Mouse (Mus musculus) gastrocnemius, adult 2 months (tissue): ENCODE data around the gene Entpd5. TPM values are rescaled to one million over a fixed set of nuclear protein-coding genes. Genes with fewer than 3 reads are reported as not detected.

Source experiments
- DNase-seq: peaks from one replicate; pipeline ENCODE4 v3.0.0; 2022
- H3K27ac ChIP-seq: fragments of 200-600 bp; 2 replicates; pipeline ENCODE4 v1.8.1; 2022; ENCODE audit warnings: mild to moderate bottlenecking
- H3K4me3 ChIP-seq: fragments of 200-600 bp; 2 replicates; pipeline ENCODE4 v1.8.1; 2022; ENCODE audit warnings: mild to moderate bottlenecking, moderate library complexity
- CTCF ChIP-seq: fragments of 200-600 bp; IDR thresholded peaks from 2 replicates; pipeline ENCODE4 v1.8.1; 2022; ENCODE audit warnings: antibody characterized with exemption, mild to moderate bottlenecking, moderate library complexity
- intact Hi-C: fragments of 180-260 bp; cut with DNase I; formaldehyde crosslinking; loops from one replicate; pipeline ENCODE4 v1.15.1; 2025
- long read RNA-seq, 2 experiments: library from polyadenylated mRNA; stranded (forward); transcript quantifications; one replicate each; pipeline ENCODE4 v2.0.0; 2021
- total RNA-seq, 2 experiments: library from RNA; stranded (reverse); gene quantifications; 2 replicates each; pipeline ENCODE4 v1.2.3; 2021

Gene Entpd5
- total RNA-seq: 10 to 100 TPM; 12.2 to 14.4 TPM
- long read RNA-seq, experiment 1, full-length matches to known transcripts: 13 of 15 reads
- long read RNA-seq, experiment 1, partial matches to known transcripts: 0 of 15 reads
- long read RNA-seq, experiment 1, other reads (novel, unspliced or antisense): 2 of 15 reads
- long read RNA-seq, experiment 2, full-length matches to known transcripts: 8 of 12 reads
- long read RNA-seq, experiment 2, partial matches to known transcripts: 0 of 12 reads
- long read RNA-seq, experiment 2, other reads (novel, unspliced or antisense): 4 of 12 reads

DNA sequence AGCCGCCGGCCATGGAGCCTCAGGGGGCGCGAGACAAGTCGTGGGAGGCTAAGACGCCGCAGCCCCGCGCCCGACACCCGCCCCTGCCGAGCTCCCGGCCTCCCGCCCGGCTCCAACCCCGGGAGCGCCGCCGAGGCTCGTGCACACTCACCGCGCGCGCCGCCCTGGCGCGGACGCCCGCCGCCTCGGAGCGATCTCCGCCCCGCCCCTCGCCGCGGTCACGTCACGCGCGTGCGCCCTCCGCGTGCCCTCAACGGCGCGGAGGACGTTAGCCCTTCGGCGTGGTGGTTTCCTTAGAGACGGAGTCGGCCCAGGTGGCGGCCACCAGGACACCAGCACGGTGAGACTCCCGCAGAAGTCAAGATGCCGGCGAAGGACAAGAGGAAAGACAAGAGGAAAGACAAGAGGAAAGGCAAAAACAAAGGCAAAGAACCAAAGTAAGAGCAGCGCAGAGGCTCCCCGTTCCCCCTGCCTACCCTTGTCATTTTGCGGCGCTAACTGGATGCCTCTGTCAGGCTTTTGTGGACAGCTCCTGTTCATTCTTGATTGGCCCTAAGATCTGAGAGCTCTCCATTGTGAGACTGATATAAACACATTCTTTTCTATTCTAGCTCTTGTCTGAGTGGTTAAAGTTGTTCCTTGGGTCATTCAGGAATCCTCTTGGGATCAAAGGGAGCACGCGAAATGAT is at the start of gene Entpd5, which contains the start of gene Bbof1:
TSS of gene Entpd5 (minus strand) at position 211 of the 689 bp plus-strand sequence.
TSS of gene Bbof1 (plus strand) at position 253 of the 689 bp plus-strand sequence.
- intact Hi-C loops: loop anchor here (2.0 kb wide), 1 partner anchor 42 kb away; the partner anchor contains the start of genes Aldh6a1 and Lin52
- peak within 1 kb of the TSS; percentile 73 for H3K4me3 ChIP-seq
- H3K27ac ChIP-seq: peak within 1 kb of the TSS; percentile 92
- no peak for TF ChIP-seq CTCF
- peak; percentile 95 for DNase-seq

- DNase-seq: no peak
- TF ChIP-seq CTCF: no peak
- H3K27ac ChIP-seq: no peak overlapping the region
- H3K4me3 ChIP-seq: no peak overlapping the region
- intact Hi-C loops: no loop called here
Observed at GRCm38 (mm10) chr12:84456911-84457310, 48.1 kb upstream of the Entpd5 start.

GRCm38 (mm10) chr12:84451801-84452200 is 43.0 kb upstream of the Entpd5 start:
- TF ChIP-seq CTCF: no peak
- intact Hi-C loops: loop anchor here (2.0 kb wide), 1 partner anchor 43 kb away; the partner anchor contains the start of genes Bbof1 and Entpd5
- Histone ChIP-seq H3K27ac (peak overlapping the region; percentile 99), H3K4me3 (peak overlapping the region; percentile 97)
- no peak for DNase-seq

DNA sequence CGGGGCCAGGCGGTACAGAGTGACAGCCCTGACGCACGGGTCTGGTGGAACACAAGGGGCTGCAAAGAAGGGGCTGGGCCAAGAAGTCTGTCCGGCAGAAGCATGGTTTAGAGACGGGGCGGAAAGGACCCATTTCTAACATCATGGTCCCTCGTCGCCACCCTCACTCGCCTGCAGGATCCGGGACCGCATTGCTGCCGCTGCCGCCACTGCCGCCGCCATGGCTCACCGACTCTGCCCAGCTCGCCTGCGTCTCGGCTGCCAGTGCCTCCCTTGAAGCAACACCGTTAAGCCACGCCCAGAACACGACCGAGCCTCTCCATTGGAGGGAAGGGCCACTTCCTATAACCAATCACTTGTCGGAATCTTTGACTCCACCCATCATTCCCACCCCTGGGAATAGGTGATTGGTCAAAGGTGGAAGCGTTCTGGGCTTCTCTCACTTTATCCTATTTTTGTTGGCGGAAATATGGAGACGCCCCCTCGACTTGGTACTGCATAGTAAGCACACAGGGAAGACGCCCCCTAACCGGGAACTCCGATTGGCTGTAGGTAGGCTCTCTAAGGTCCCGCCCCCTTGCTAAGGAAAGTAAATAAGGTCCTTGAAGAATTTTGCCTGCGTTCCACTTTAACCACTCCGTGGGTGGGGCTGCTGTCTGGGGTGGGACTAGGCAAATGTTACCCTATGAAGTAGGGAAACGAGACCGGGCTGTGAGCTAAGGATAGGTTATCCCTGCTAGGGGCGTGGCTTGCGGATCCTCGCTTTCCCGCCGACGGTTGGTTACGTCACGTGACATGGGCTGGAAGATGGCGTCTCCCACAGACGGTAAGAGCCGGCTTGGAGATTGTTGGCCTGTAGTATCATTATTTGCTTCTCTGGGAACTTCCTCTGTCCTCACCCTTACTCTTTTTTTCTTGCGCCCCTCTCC is 42.2 kb upstream of the Entpd5 start, which contains the start of the genes Aldh6a1 and Lin52:
TSS of gene Aldh6a1 (minus strand) at position 287 of the 929 bp plus-strand sequence.
TSS of gene Lin52 (plus strand) at position 705 of the 929 bp plus-strand sequence.
- Histone ChIP-seq H3K27ac (peak within 1 kb of the TSS; percentile 99), H3K4me3 (peak within 1 kb of the TSS; percentile 97)
- no peak for TF ChIP-seq CTCF
- intact Hi-C loops: loop anchor here (2.0 kb wide), 1 partner anchor 42 kb away; the partner anchor contains the start of genes Bbof1 and Entpd5
- peak; percentile 98 for DNase-seq

DNA sequence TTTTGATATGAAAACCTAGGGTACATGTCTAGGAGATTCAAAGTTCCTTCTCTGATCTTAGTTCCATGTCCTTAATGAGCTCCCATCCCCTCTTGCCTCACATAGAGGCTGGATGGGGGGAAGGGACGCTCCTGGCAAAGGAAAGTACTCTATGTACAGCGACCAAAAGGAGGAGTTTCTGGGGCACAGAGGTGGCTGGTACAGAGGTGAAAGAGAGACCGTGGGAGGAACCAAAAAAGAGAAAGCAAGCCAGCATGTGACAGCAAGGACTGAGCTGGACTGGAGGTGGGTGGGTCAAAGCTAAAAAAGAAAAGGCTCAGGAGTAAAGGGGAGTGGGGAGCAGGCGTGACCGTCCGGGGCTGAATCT is 41.5 kb upstream of the Entpd5 start:
- intact Hi-C loops: loop anchor here (2.0 kb wide), 1 partner anchor 42 kb away; the partner anchor contains the start of genes Bbof1 and Entpd5
- H3K27ac ChIP-seq: peak overlapping the region; percentile 99
- H3K4me3 ChIP-seq: peak overlapping the region; percentile 97
- no peak for TF ChIP-seq CTCF
- DNase-seq: no peak

DNA sequence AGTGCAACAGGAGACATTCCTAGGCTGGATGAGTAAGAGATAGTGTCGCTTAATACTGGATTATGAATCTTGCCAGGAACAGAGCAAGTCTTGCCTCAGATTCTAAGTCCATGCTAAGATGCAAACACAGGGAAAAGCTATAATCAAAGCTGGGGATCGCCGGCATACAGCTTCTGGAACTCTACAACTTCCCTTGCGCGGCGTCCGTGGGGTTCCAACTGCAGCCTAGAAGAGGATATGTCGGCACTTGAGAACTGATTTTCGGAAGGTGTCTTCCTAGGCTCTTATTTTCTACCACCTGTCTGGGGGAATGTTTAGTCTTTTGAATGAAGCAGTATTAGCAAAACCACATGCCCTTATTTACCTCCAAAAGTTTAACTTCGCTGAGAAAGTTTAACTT is 41.1 kb upstream of the Entpd5 start:
- no peak for TF ChIP-seq CTCF
- peak overlapping the region; percentile 97 for H3K4me3 ChIP-seq
- peak overlapping the region; percentile 99 for H3K27ac ChIP-seq
- intact Hi-C loops: loop anchor here (2.0 kb wide), 1 partner anchor 41 kb away; the partner anchor contains the start of genes Bbof1 and Entpd5
- DNase-seq: no peak

DNA sequence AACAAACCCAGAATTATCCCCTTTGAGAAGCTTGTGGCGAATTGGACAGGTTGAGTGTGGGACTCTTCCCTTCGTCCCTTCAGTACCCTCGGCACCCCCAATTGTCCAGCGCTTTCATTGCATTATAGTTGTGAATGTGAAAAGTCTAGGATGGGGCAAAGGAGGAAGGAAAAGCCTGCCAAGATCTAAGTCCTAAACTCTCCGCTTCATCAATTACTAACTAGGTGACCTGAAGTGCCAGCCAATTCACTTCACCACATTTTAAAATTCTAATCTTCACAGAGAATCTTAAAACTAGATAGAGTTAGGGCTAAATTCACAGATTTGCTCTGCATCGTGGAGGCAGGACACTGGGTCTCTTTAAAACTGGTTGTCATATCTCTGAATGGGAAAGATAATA is 39.4 kb upstream of the Entpd5 start:
- DNase-seq: no peak
- no peak for TF ChIP-seq CTCF
- intact Hi-C loops: no loop called here
- H3K4me3 ChIP-seq: no peak overlapping the region
- H3K27ac ChIP-seq: no peak overlapping the region

DNA sequence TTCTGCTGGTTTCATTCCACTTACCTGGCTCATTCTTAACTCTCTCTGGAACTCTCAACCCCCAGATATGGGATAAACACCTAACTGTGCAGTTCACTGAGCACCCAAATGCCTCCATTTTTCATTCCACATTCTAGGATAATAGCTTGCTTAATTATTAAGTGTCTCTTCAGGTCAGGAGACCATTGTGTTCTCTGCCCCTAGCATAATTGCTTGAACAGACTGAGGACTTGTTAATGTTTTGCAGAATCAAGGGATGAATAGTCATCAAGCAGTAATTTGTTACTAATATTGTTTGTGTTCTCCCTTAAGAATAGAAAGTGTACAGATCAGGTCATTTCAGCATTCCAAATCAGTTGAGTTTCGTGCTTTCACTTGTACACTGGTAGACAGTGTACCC is 38.6 kb upstream of the Entpd5 start:
- TF ChIP-seq CTCF: no peak
- intact Hi-C loops: no loop called here

GRCm38 (mm10) chr12:84442526-84442925 is 33.7 kb upstream of the Entpd5 start:
- no peak for TF ChIP-seq CTCF
- intact Hi-C loops: no loop called here
- DNase-seq: no peak
- no peak overlapping the region for H3K4me3 ChIP-seq
- no peak overlapping the region for H3K27ac ChIP-seq

More for the DNA sequence above, 38.6 kb upstream of the Entpd5 start:
- Histone ChIP-seq H3K4me3 (no peak overlapping the region), H3K27ac (no peak overlapping the region)
- no peak for DNase-seq

DNA sequence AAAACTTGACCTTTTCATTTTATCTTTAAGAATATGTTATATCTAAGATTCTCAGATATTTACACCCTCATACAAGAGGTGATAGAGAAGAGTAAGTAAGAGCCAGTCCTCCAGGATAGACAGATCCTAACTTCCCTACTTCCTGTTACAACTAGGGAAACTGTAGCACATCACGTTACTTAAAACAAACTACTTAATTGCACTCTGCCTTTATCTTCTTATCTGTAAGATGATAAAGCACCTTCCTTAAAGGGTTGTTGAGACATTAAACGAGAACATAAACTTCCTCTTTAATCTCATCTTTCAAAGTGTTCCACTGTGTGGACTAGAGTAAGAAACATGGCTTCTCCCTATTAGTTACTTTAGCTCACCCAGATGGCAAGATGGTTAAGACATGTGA is 29.9 kb upstream of the Entpd5 start:
- TF ChIP-seq CTCF: no peak
- DNase-seq: no peak
- intact Hi-C loops: no loop called here
- Histone ChIP-seq H3K4me3 (no peak overlapping the region), H3K27ac (no peak overlapping the region)

GRCm38 (mm10) chr12:84429825-84430224 is 21.0 kb upstream of the Entpd5 start:
- TF ChIP-seq CTCF: no peak

DNA sequence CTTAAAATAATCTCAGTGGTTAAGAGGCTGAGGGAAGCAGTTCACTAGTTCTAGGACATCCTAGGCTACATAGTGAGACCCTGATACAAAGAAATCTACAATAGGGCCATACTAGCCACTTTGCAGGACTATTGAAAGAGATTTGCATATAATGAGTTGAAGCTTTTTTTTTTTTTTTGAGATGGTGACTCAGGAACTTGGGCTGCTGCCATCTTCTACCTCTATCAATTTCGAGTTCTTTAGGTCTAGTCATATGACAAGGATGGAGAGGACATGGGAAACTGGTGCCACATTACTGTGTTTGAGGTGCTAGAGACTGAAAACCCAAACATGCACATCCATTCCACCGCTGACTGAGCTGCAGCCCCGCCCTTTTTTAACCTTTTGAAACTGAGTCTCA is 15.2 kb upstream of the Entpd5 start:
- Histone ChIP-seq H3K27ac (no peak overlapping the region), H3K4me3 (no peak overlapping the region)
- intact Hi-C loops: no loop called here
- no peak for TF ChIP-seq CTCF
- no peak for DNase-seq

More at GRCm38 (mm10) chr12:84429825-84430224, 21.0 kb upstream of the Entpd5 start:
- no peak for DNase-seq
- Histone ChIP-seq H3K27ac (no peak overlapping the region), H3K4me3 (no peak overlapping the region)
- intact Hi-C loops: no loop called here
